ENCODE assay signal across 9 mouse cellular contexts in genomic region chr4:105313151-105313818, GRCm38 (mm10).
A peak's percentile ranks its signal among the peaks of the same experiment; 100 is the strongest.
DNase-seq lines count a peak whose midpoint lies in the region; ATAC-seq lines count a peak whose summit lies in the region.
"Had no signal": no experiment of that assay in that cellular context is flagged by ENCODE, and none has a peak within 500 bp of the region (broad histone marks: within the 10 kb centered on the region; RNA-seq: fewer than 3 reads in every experiment).

No protein-coding gene starts in this region.

- H3K27me3 ChIP-seq in kidney, embryonic 15.5 days, result no peaks in the 10 kb centered on the region
- H3K27me3 ChIP-seq: limb, embryonic 13.5 days; neural tube, embryonic 13.5 days had no signal

- peaks cover 6% of the 10 kb centered on the region for H3K4me1 ChIP-seq in kidney, embryonic 15.5 days

- H3K36me3 ChIP-seq in kidney, embryonic 15.5 days, result no peaks in the 10 kb centered on the region
- H3K36me3 ChIP-seq: limb, embryonic 13.5 days; neural tube, embryonic 13.5 days had no signal

- H3K4me3 ChIP-seq in kidney, embryonic 15.5 days (replicated peaks), result no peak overlapping the region
- H3K4me3 ChIP-seq: limb, embryonic 13.5 days; neural tube, embryonic 13.5 days had no signal

- no peak overlapping the region for H3K4me2 ChIP-seq in kidney, embryonic 15.5 days
- H3K4me2 ChIP-seq: limb, embryonic 13.5 days; neural tube, embryonic 13.5 days had no signal

- H3K9me3 ChIP-seq in kidney, embryonic 15.5 days (replicated peaks), result no peaks in the 10 kb centered on the region
- H3K9me3 ChIP-seq: limb, embryonic 13.5 days; neural tube, embryonic 13.5 days had no signal

- DNase-seq in kidney, adult 11 months, result peak; percentile 69
- peak; percentile 54 for DNase-seq in fibroblast of lung, adult 2 months (ENCODE audit: low read depth)
- DNase-seq in heart, postnatal 4 days, result peak; percentile 44
- peak; percentile 33 for DNase-seq in lung, postnatal 14 days
- no peak for DNase-seq in c-Kit-positive CD71-positive TER-119-positive erythroid progenitor cells, embryonic 14.5 days (ENCODE audit: low spot score)
- no peak for DNase-seq in thymus, postnatal 25 days

- H3K9ac ChIP-seq in kidney, embryonic 15.5 days, result no peak overlapping the region
- H3K9ac ChIP-seq: limb, embryonic 13.5 days; neural tube, embryonic 13.5 days had no signal

- 64% methylated on average over 10 of the region's 10 CpGs for WGBS in kidney, embryonic 15.5 days

- H3K27ac ChIP-seq in kidney, embryonic 15.5 days, result no peak overlapping the region
- H3K27ac ChIP-seq: limb, embryonic 13.5 days; neural tube, embryonic 13.5 days had no signal

- ATAC-seq in kidney, embryonic 15.5 days (replicated peaks; ENCODE audit: low FRiP score), result no peak

Comparison
In these comparisons a context has a peak if more than half of its experiments do, and no peak if none do; other contexts are left out.
1. DNase-seq: peak in kidney, adult 11 months (single experiment), fibroblast of lung, adult 2 months (single experiment), heart, postnatal 4 days (single experiment) and lung, postnatal 14 days (single experiment); none in c-Kit-positive CD71-positive TER-119-positive erythroid progenitor cells, embryonic 14.5 days (single experiment) and thymus, postnatal 25 days (single experiment).